Mouse (Mus musculus) lung, postnatal 0 days (tissue): ENCODE data around the gene Ralgapa2. TPM values are rescaled to one million over a fixed set of nuclear protein-coding genes. Genes with fewer than 3 reads are reported as not detected.

ENCODE experiments used
- ATAC-seq: fragments of 200-750 bp; cut with Nextera tagmentation; 2 replicates; pipeline ENCODE4 v1.8.0; 2017; ENCODE audit warnings: moderate library complexity
- DNase-seq: peaks from one replicate; pipeline ENCODE4 v3.0.0-alpha.2; 2016; ENCODE audit warnings: low spot score
- H3K27ac ChIP-seq: fragments of 300-500 bp; sonication (generic); 2 replicates; pipeline ENCODE4 v1.5.1; 2014; ENCODE audit warnings: antibody characterized with exemption, mild to moderate bottlenecking, low read length, mixed read lengths
- H3K27me3 ChIP-seq: fragments of 300-500 bp; sonication (generic); replicated peaks from 2 replicates; pipeline ENCODE4 v1.6.1; 2014; ENCODE audit warnings: low read length, mixed read lengths; ENCODE audit not compliant: insufficient read depth
- H3K36me3 ChIP-seq: fragments of 300-500 bp; sonication (generic); 2 replicates; pipeline ENCODE4 v1.6.1; 2014; ENCODE audit warnings: low read length, mixed read lengths; ENCODE audit not compliant: insufficient read depth
- H3K4me1 ChIP-seq: fragments of 300-500 bp; sonication (generic); 2 replicates; pipeline ENCODE4 v1.6.1; 2014; ENCODE audit warnings: antibody characterized with exemption, low read depth, low read length, mixed read lengths; ENCODE audit not compliant: insufficient read depth
- H3K4me2 ChIP-seq: fragments of 300-500 bp; sonication (generic); replicated peaks from 2 replicates; pipeline ENCODE4 v1.6.1; 2014; ENCODE audit warnings: low read depth, mild to moderate bottlenecking, low read length, moderate library complexity, mixed read lengths
- H3K4me3 ChIP-seq: fragments of 300-500 bp; sonication (generic); 2 replicates; pipeline ENCODE4 v1.5.1; 2014; ENCODE audit warnings: low read depth, low read length
- H3K9ac ChIP-seq: fragments of 300-500 bp; sonication (generic); replicated peaks from 2 replicates; pipeline ENCODE4 v1.6.1; 2014; ENCODE audit warnings: low read depth, mild to moderate bottlenecking
- H3K9me3 ChIP-seq: fragments of 300-500 bp; sonication (generic); 2 replicates; pipeline ENCODE4 v1.6.1; 2016; ENCODE audit warnings: low read length, mixed read lengths
- CTCF ChIP-seq: IDR thresholded peaks from 2 replicates; pipeline ENCODE4 v1.5.1; 2016; ENCODE audit warnings: antibody characterized with exemption, mild to moderate bottlenecking
- EP300 ChIP-seq: IDR thresholded peaks from 2 replicates; pipeline ENCODE4 v1.6.1; 2016; ENCODE audit warnings: antibody characterized with exemption, mild to moderate bottlenecking, control low read depth
- WGBS: fragments of 180-500 bp; shearing (Covaris S2); extraction: QIAGEN DNeasy Blood & Tissue Kit; methylation state at CpG from one replicate; pipeline ENCODE4 v1.1.7; 2014; 5-methylcytosine and 5-hydroxymethylcytosine counted together
- polyA plus RNA-seq: library from polyadenylated mRNA; unstranded; fragments of >200 nt; fragmentation: Nextera tagmentation; extraction: Ambion mirVana; gene quantifications from 2 replicates; pipeline ENCODE4 v1.2.1, GENCODE M21; 2015

The Ralgapa2 gene
- polyA plus RNA-seq, 1 experiment from 2014 or later = 9.1 TPM

- Histone ChIP-seq H3K27ac (no peak overlapping the region), H3K9ac (no peak overlapping the region), H3K27me3 (no peaks in the 10 kb centered on the region), H3K4me2 (no peak overlapping the region), H3K4me3 (no peak overlapping the region), H3K4me1 (no peaks in the 10 kb centered on the region), H3K36me3 (no peaks in the 10 kb centered on the region), H3K9me3 (no peaks in the 10 kb centered on the region)
- no peak for DNase-seq
- TF ChIP-seq EP300 (no peak), CTCF (no peak)
- ATAC-seq = no peak
These were observed 256.5 kb downstream of the Ralgapa2 start for GRCm38 (mm10) chr2:146255636-146256035.

GRCm38 (mm10) chr2:146254387-146254786 is 257.8 kb downstream of the Ralgapa2 start:
- Histone ChIP-seq H3K4me2 (no peak overlapping the region), H3K9me3 (no peaks in the 10 kb centered on the region), H3K4me3 (no peak overlapping the region), H3K27me3 (no peaks in the 10 kb centered on the region), H3K36me3 (no peaks in the 10 kb centered on the region), H3K9ac (no peak overlapping the region), H3K4me1 (no peaks in the 10 kb centered on the region), H3K27ac (no peak overlapping the region)
- DNase-seq (no peak), ATAC-seq (no peak)
- WGBS = 94% methylated on average over 1 of the region's 1 CpGs
- no peak for TF ChIP-seq CTCF
- no peak for TF ChIP-seq EP300

GRCm38 (mm10) chr2:146250236-146250904 is 261.8 kb downstream of the Ralgapa2 start:
- DNase-seq (no peak), ATAC-seq (no peak)
- H3K4me2 ChIP-seq = no peak overlapping the region
- H3K36me3 ChIP-seq = no peaks in the 10 kb centered on the region
- no peak overlapping the region for H3K9ac ChIP-seq
- no peaks in the 10 kb centered on the region for H3K9me3 ChIP-seq
- no peak overlapping the region for H3K4me3 ChIP-seq
- WGBS = 87% methylated on average over 6 of the region's 6 CpGs
- no peak overlapping the region for H3K27ac ChIP-seq
- TF ChIP-seq CTCF (no peak), EP300 (no peak)
- no peaks in the 10 kb centered on the region; the same call in 1 of the 2 replicates for H3K4me1 ChIP-seq
- H3K27me3 ChIP-seq = no peaks in the 10 kb centered on the region

GRCm38 (mm10) chr2:146249033-146249432 is 263.1 kb downstream of the Ralgapa2 start:
- ATAC-seq (no peak), DNase-seq (no peak)
- no peak overlapping the region for H3K27ac ChIP-seq
- H3K4me2 ChIP-seq = no peak overlapping the region
- no peaks in the 10 kb centered on the region; the same call in 1 of the 2 replicates for H3K4me1 ChIP-seq
- H3K27me3 ChIP-seq = no peaks in the 10 kb centered on the region
- no peaks in the 10 kb centered on the region for H3K36me3 ChIP-seq
- no peak overlapping the region for H3K9ac ChIP-seq
- whole genome bisulfite sequencing = 86% methylated on average over 7 of the region's 7 CpGs
- no peak for TF ChIP-seq EP300
- no peak for TF ChIP-seq CTCF
- no peaks in the 10 kb centered on the region for H3K9me3 ChIP-seq
- H3K4me3 ChIP-seq = no peak overlapping the region

- no peak overlapping the region for H3K9ac ChIP-seq
- WGBS = 27% methylated on average over 6 of the region's 6 CpGs
- no peak overlapping the region for H3K4me3 ChIP-seq
- no peaks in the 10 kb centered on the region for H3K9me3 ChIP-seq
- no peak for ATAC-seq
- H3K27ac ChIP-seq = no peak overlapping the region
- H3K4me2 ChIP-seq = no peak overlapping the region
- no peaks in the 10 kb centered on the region; the same call in 1 of the 2 replicates for H3K36me3 ChIP-seq
- DNase-seq = no peak
- TF ChIP-seq EP300 (no peak), CTCF (no peak)
- no peaks in the 10 kb centered on the region; the same call in 1 of the 2 replicates for H3K4me1 ChIP-seq
- H3K27me3 ChIP-seq = no peaks in the 10 kb centered on the region
These were observed 264.6 kb downstream of the Ralgapa2 start for GRCm38 (mm10) chr2:146247576-146247975.

- no peak overlapping the region for H3K4me2 ChIP-seq
- WGBS = 62% methylated on average over 4 of the region's 4 CpGs
- ATAC-seq (no peak), DNase-seq (peak; percentile 7)
- TF ChIP-seq CTCF (no peak), EP300 (no peak)
- no peaks in the 10 kb centered on the region for H3K9me3 ChIP-seq
- no peaks in the 10 kb centered on the region; the same call in 1 of the 2 replicates for H3K4me1 ChIP-seq
- no peak overlapping the region for H3K27ac ChIP-seq
- H3K27me3 ChIP-seq = no peaks in the 10 kb centered on the region
- H3K4me3 ChIP-seq = no peak overlapping the region
- H3K36me3 ChIP-seq = no peaks in the 10 kb centered on the region; the same call in 1 of the 2 replicates
- no peak overlapping the region for H3K9ac ChIP-seq
These were observed 265.6 kb downstream of the Ralgapa2 start for GRCm38 (mm10) chr2:146246409-146247075.
